Mouse (Mus musculus) heart, postnatal 0 days (tissue): Measurements from ENCODE around the gene Pigb. TPM values are rescaled to one million over a fixed set of nuclear protein-coding genes. Genes with fewer than 3 reads are reported as not detected.
A peak's percentile ranks its signal among the peaks of the same experiment; 100 is the strongest.

Source experiments
- ATAC-seq: fragments of 200-750 bp; cut with Nextera tagmentation; 2 replicates; pipeline ENCODE4 v1.8.0; 2017; ENCODE audit warnings: low read depth, moderate number of reproducible peaks, moderate library complexity; ENCODE audit not compliant: insufficient read depth
- DNase-seq: peaks from one replicate; pipeline ENCODE4 v3.0.0-alpha.2; 2016; ENCODE audit warnings: low spot score
- H3K27ac ChIP-seq: fragments of 300-500 bp; sonication (generic); 2 replicates; pipeline ENCODE4 v1.5.1; 2014; ENCODE audit warnings: low read depth, mild to moderate bottlenecking
- H3K27me3 ChIP-seq: fragments of 300-500 bp; sonication (generic); 2 replicates; pipeline ENCODE4 v1.6.1; 2014; ENCODE audit warnings: low read length, mixed read lengths; ENCODE audit not compliant: control insufficient read depth, insufficient read depth
- H3K36me3 ChIP-seq: fragments of 300-500 bp; sonication (generic); replicated peaks from 2 replicates; pipeline ENCODE4 v1.6.1; 2014; ENCODE audit warnings: low read length, mixed read lengths; ENCODE audit not compliant: control insufficient read depth, insufficient read depth
- H3K4me1 ChIP-seq: fragments of 300-500 bp; sonication (generic); 2 replicates; pipeline ENCODE4 v1.6.1; 2014; ENCODE audit warnings: antibody characterized with exemption; ENCODE audit not compliant: control insufficient read depth, insufficient read depth
- H3K4me2 ChIP-seq: fragments of 300-500 bp; sonication (generic); 2 replicates; pipeline ENCODE4 v1.6.1; 2014; ENCODE audit warnings: low read depth, mild to moderate bottlenecking, low read length, moderate library complexity
- H3K4me3 ChIP-seq: fragments of 300-500 bp; sonication (generic); 2 replicates; pipeline ENCODE4 v1.5.1; 2014; ENCODE audit warnings: low read depth, low read length
- H3K9ac ChIP-seq: fragments of 300-500 bp; sonication (generic); replicated peaks from 2 replicates; pipeline ENCODE4 v1.6.1; 2014; ENCODE audit warnings: low read depth, low read length, mixed read lengths
- H3K9me3 ChIP-seq: fragments of 300-500 bp; sonication (generic); replicated peaks from 2 replicates; pipeline ENCODE4 v1.6.1; 2016; ENCODE audit warnings: low read length; ENCODE audit not compliant: control insufficient read depth
- CTCF ChIP-seq: IDR thresholded peaks from 2 replicates; pipeline ENCODE4 v1.5.1; 2016; ENCODE audit warnings: antibody characterized with exemption, control low read depth, low read depth
- EP300 ChIP-seq: IDR thresholded peaks from 2 replicates; pipeline ENCODE4 v1.6.1; 2016; ENCODE audit warnings: antibody characterized with exemption, low read depth
- WGBS: fragments of 180-500 bp; shearing (Covaris S2); extraction: QIAGEN DNeasy Blood & Tissue Kit; methylation state at CpG from one replicate; pipeline ENCODE4 v1.1.7; 2014; 5-methylcytosine and 5-hydroxymethylcytosine counted together
- polyA plus RNA-seq: library from polyadenylated mRNA; unstranded; fragments of >200 nt; fragmentation: Nextera tagmentation; extraction: Ambion mirVana; gene quantifications from 2 replicates; pipeline ENCODE4 v1.2.1, GENCODE M21; 2015
- total RNA-seq: library from RNA; depleted of rRNA; stranded (reverse); fragments of >200 nt; gene quantifications from 2 replicates; pipeline ENCODE4 v1.2.3, GENCODE M21; 2014; ENCODE audit warnings: low replicate concordance

Pigb gene
- total and polyA plus RNA-seq, 2 experiments from 2014 or later: 2.5 to 3.0 TPM

DNA sequence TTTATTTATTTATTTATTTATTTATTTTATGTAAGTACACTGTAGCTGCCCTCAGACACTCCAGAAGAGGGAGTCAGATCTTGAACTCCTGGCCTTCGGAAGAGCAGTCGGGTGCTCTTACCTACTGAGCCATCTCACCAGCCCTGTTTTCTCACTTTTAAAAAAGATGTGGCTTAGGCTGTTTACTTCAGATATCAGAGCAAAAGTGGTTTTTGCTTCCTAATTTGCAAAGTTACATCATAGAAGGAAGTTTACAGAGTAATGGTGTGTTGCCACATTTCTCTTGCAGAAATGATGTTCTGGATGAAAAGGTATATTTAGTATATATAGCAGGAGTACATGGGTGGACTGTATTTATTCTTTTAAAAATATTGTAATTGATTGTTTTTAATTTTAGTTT lies 48.8 kb downstream of the Pigb start:
- Histone ChIP-seq H3K27ac (no peak overlapping the region), H3K9ac (no peak overlapping the region), H3K9me3 (no peaks in the 10 kb centered on the region), H3K4me2 (no peak overlapping the region), H3K4me1 (peaks cover 3% of the 10 kb centered on the region), H3K4me3 (no peak overlapping the region), H3K27me3 (no peaks in the 10 kb centered on the region), H3K36me3 (no peaks in the 10 kb centered on the region)
- ATAC-seq (no peak), DNase-seq (no peak)
- 93% methylated on average over 2 of the region's 2 CpGs for whole genome bisulfite sequencing
- TF ChIP-seq EP300 (no peak), CTCF (no peak)

DNA sequence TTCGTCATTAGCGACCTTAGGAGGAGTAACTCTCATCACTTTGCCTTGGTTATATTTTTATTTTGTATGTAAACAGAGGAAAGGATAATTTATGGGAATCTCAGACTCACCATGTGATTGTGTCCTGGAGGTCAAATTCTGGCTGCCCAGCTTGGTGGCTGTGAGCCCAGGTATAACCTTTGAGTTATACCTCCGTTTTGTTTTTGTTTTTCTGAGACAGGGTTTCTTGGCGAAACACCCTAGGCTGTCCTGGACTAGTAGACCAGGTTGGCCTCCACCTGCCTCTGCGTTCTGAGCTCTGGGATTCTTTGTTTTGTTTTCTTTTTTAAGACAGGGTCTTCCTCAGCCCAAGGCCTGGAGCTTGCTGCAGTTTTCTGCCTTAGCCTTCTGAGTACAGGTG lies 51.5 kb downstream of the Pigb start:
- TF ChIP-seq CTCF (no peak), EP300 (no peak)
- Histone ChIP-seq H3K4me2 (no peak overlapping the region), H3K9ac (no peak overlapping the region), H3K9me3 (no peaks in the 10 kb centered on the region), H3K27me3 (no peaks in the 10 kb centered on the region), H3K27ac (no peak overlapping the region), H3K4me3 (no peak overlapping the region), H3K36me3 (no peaks in the 10 kb centered on the region), H3K4me1 (peaks cover 16% of the 10 kb centered on the region)
- 82% methylated on average over 5 of the region's 5 CpGs for WGBS
- DNase-seq: no peak
- ATAC-seq: no peak

DNA sequence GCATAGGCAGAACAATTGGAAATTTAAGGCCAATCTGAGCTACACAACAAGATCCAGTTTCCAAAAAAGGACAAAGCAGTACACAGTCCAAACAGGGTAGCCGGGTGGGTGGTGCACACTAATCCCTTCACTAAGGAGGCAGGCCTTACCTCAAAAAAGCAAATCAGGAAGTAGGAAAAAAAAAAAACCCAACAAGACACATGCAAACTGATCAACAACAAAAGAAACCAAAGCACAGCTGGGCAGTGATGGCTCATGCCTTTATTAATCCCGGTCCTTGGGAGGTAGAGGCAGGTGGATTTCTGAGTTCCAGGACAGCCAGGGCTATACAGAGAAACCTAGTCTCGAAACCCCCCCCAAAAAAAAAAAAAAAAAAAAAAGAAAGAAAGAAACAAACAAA lies 52.5 kb downstream of the Pigb start:
- ATAC-seq (no peak), DNase-seq (no peak)
- H3K4me2 ChIP-seq: no peak overlapping the region
- no peak for TF ChIP-seq CTCF
- no peak for TF ChIP-seq EP300
- H3K9me3 ChIP-seq: no peaks in the 10 kb centered on the region
- 54% methylated on average over 3 of the region's 3 CpGs for WGBS
- no peak overlapping the region for H3K9ac ChIP-seq
- H3K4me3 ChIP-seq: no peak overlapping the region
- no peaks in the 10 kb centered on the region for H3K36me3 ChIP-seq
- peaks cover 16% of the 10 kb centered on the region for H3K4me1 ChIP-seq
- no peaks in the 10 kb centered on the region for H3K27me3 ChIP-seq
- no peak overlapping the region for H3K27ac ChIP-seq

DNA sequence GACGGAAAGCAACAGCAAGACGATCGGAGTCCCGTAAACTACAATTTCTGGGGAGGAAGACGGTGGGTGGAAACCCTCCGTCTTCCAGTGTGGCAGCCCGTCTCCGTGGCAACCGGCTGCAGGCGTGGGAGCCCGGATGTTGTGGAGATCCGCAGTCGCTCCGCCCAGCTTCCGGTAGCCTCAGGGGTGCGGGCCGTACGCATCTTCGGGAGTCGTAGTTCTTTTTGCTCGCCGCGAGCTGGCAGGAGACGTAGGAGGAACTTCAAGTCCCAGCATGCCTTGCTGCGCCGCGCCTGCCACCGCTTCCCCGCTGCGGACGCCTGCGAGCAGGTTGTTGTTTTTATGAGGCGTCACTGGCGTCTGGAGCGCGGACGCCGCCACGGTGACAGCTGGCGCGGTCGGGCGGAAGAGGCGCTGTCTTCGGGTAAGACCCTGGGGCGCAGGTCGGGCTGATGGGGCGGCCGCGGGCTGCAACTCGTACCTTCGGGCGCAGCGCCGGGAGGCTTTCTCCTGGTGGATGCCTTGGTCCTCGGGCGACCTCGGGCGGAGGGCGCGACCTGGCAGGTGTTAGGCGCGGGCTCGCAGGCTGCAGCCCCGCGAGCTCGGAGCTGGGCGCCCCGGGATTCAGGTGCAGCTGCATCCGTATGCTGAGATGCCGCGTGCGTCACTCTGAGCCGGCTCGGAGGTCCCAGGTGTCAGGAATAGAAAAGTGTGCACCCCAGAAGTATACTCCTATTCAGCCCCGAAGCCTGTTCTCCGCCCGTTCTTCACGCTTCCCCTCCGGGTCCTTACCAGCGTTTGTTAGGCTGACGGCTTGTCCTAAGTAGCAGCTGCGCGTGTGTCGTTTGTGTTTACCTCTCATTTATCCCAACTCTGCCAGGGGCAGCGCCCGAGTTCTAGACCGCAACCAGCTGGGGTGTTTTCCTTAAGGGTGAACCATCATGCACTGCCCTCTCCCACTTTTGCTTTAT lies 54.6 kb downstream of the Pigb start, which contains the start of the genes Ccpg1os and Ccpg1:
Gene Ccpg1os, minus strand, starts transcription at position 133 of the 971 bp plus-strand sequence.
Gene Ccpg1, plus strand, starts transcription at position 180 of the 971 bp plus-strand sequence.
- DNase-seq: peak; percentile 98
- Histone ChIP-seq H3K4me3 (peak within 1 kb of the TSS; percentile 80), H3K36me3 (no peaks in the 10 kb centered on the region), H3K27ac (peak within 1 kb of the TSS; percentile 67), H3K9me3 (no peaks in the 10 kb centered on the region), H3K9ac (peak within 1 kb of the TSS; percentile 61), H3K4me2 (peak within 1 kb of the TSS; percentile 79), H3K27me3 (no peaks in the 10 kb centered on the region), H3K4me1 (peaks cover 16% of the 10 kb centered on the region)
- peak; percentile 100 for ATAC-seq
- TF ChIP-seq CTCF (0 out of 2 replicates have a peak, but pooled peaks have one; percentile 10), EP300 (no peak)
- WGBS: under 1% methylated on average over 87 of the region's 88 CpGs

DNA sequence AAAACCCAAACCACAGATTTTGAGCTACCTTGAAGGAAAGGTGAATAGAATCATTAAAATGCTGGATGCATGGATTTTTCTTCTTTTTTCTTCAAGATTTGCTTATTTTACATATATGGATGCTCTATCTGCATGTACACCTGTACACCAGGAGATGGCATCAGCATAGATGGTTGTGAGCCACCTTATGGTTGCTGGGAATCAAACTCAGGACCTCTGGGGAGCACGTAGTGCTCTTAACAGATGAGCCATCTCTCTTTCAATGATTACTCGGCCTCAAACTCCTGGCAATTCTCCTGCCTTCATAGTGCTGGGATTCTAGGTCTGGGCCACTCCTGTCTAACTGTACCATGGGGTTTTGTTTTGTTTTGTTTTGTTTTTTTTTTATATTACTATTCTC lies 57.1 kb downstream of the Pigb start:
- H3K4me1 ChIP-seq: peaks cover 16% of the 10 kb centered on the region
- no peaks in the 10 kb centered on the region for H3K36me3 ChIP-seq
- ATAC-seq (no peak), DNase-seq (no peak)
- TF ChIP-seq CTCF (no peak), EP300 (no peak)
- H3K9ac ChIP-seq: no peak overlapping the region
- no peak overlapping the region for H3K27ac ChIP-seq
- WGBS: 61% methylated on average over 2 of the region's 2 CpGs
- no peaks in the 10 kb centered on the region for H3K9me3 ChIP-seq
- no peak overlapping the region for H3K4me3 ChIP-seq
- no peak overlapping the region for H3K4me2 ChIP-seq
- no peaks in the 10 kb centered on the region for H3K27me3 ChIP-seq
